Mouse (Mus musculus): ENCODE results near the gene Slx4ip. TPM values are rescaled to one million over a fixed set of nuclear protein-coding genes. Genes with fewer than 3 reads are reported as not detected.

Gene Slx4ip
- polyA plus RNA-seq, 1 experiment from 2014 or later: 4.3 TPM

DNA sequence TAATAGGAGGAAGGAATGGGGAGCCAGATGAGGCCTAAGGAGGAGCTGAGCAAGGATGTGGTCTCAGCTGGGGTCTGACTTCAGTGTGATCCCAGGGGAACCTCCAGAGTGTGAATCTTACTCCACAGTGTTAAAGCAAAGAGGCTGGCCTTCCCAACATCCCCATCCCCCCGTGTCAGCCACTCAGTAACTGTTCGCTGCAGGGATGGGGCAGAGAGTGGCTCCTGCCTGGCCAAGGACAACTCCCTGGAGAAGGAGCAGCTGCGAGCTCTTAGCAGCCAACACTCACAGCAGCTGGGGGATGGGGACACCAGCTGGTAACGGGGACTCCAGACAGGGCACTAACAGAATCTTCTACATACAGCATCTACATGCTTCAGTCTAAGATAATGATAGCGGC is 210.1 kb downstream of the Slx4ip start:
- Histone ChIP-seq H3K27me3 (ENCODE audit: insufficient read depth, low read length) (no peaks in the 10 kb centered on the region), H3K9me3 (replicated peaks; ENCODE audit: low read length) (no peaks in the 10 kb centered on the region), H3K4me3 (replicated peaks; ENCODE audit: low read depth, low read length) (no peak overlapping the region), H3K4me2 (ENCODE audit: low read length) (no peak overlapping the region), H3K9ac (ENCODE audit: low read depth, low read length) (no peak overlapping the region), H3K4me1 (replicated peaks; ENCODE audit: insufficient read depth, low read length) (peaks cover 28% of the 10 kb centered on the region; the same call in 1 of the 2 replicates), H3K36me3 (ENCODE audit: insufficient read depth, low read length) (peaks cover 34% of the 10 kb centered on the region), H3K27ac (no peak overlapping the region)
- 43% methylated on average over 5 of the region's 5 CpGs for WGBS
- no peak for DNase-seq (ENCODE audit: low spot score)
- 0 out of 2 replicates have a peak, but pooled peaks have one; percentile 4 for TF ChIP-seq CTCF (IDR thresholded peaks at IDR 0.05; ENCODE audit: low read depth)
- ATAC-seq (replicated peaks; ENCODE audit: low FRiP score, low read depth): no peak

GRCm38 (mm10) chr2:137107203-137107602 is 216.2 kb downstream of the Slx4ip start:
- no peak for ATAC-seq (replicated peaks; ENCODE audit: low FRiP score, low read depth)
- DNase-seq (ENCODE audit: low spot score): no peak
- no peak overlapping the region for H3K4me3 ChIP-seq (replicated peaks; ENCODE audit: low read depth, low read length)
- H3K27me3 ChIP-seq (ENCODE audit: insufficient read depth, low read length): no peaks in the 10 kb centered on the region
- no peaks in the 10 kb centered on the region for H3K9me3 ChIP-seq (replicated peaks; ENCODE audit: low read length)
- WGBS: 65% methylated on average over 4 of the region's 4 CpGs
- TF ChIP-seq CTCF (IDR thresholded peaks at IDR 0.05; ENCODE audit: low read depth): no peak
- no peak overlapping the region for H3K27ac ChIP-seq
- H3K4me2 ChIP-seq (ENCODE audit: low read length): no peak overlapping the region
- H3K36me3 ChIP-seq (ENCODE audit: insufficient read depth, low read length): peaks cover 24% of the 10 kb centered on the region
- no peak overlapping the region for H3K9ac ChIP-seq (ENCODE audit: low read depth, low read length)
- H3K4me1 ChIP-seq (replicated peaks; ENCODE audit: insufficient read depth, low read length): peaks cover 32% of the 10 kb centered on the region

DNA sequence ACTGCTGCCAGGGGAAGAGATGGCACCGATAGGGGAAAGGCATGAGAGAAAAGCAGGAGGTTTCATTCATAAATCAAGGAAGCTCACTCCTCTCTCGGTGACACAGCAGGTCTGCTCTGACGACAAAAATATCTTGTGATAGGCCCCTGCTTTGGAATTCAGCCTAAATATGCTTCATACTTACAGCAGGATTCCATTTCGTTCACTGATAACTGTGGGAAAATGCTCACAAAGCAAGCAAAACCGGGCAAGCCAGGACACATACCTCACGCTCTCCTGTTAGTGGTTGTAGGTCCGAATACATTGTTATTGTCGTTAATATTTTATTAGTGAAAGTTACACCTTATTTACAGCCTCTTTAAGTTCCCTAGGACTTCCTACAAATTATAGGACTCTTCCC is 216.9 kb downstream of the Slx4ip start:
- H3K9ac ChIP-seq (ENCODE audit: low read depth, low read length): no peak overlapping the region
- ATAC-seq (replicated peaks; ENCODE audit: low FRiP score, low read depth): no peak
- no peaks in the 10 kb centered on the region for H3K9me3 ChIP-seq (replicated peaks; ENCODE audit: low read length)
- peaks cover 32% of the 10 kb centered on the region for H3K4me1 ChIP-seq (replicated peaks; ENCODE audit: insufficient read depth, low read length)
- 46% methylated on average over 8 of the region's 8 CpGs for WGBS
- no peak for DNase-seq (ENCODE audit: low spot score)
- no peak for TF ChIP-seq CTCF (IDR thresholded peaks at IDR 0.05; ENCODE audit: low read depth)
- no peak overlapping the region for H3K27ac ChIP-seq
- peaks cover 20% of the 10 kb centered on the region for H3K36me3 ChIP-seq (ENCODE audit: insufficient read depth, low read length)
- H3K4me2 ChIP-seq (ENCODE audit: low read length): peak overlapping the region; percentile 40
- H3K27me3 ChIP-seq (ENCODE audit: insufficient read depth, low read length): no peaks in the 10 kb centered on the region
- H3K4me3 ChIP-seq (replicated peaks; ENCODE audit: low read depth, low read length): no peak overlapping the region

DNA sequence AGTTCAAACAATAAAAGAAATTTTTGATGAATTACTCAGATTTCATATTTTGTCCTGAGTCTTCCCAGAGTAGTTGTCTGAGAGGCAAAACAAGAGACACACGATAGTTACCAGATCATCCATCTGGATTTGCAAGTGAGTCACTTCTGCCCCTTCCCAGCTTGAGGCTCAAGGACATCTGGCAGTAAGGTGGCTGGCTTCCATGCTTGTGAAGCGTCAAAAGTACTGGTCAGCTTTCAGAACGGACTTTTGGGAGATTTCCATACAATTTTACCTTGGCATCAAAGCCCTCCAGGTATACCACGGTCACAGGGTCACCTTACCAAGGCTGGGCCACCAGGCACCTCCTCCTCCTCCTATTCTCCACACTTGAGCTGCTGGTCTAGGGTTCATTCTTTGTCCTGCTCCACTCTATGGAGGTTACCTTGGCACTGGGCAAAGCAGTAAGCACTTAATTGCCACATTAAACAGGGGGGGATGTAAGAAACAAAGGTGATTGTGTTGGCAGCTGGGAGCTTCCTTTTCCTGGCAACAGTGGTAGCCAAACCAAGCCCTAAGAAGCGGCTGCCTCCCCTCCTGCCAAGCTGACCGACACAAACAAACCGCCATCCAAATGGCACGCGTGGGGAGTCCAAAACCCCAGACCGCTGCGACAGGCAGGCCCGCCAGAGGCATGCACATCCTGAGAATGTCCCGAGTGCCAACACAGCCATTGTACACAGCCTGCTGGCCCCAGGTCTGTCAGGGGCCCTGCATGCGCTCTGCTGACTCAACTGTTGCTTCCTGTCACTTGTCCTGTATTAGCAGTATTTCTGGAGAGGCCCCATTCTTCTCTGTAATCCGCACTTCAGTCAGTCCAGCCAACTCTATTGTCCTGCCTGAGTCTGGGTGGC is 218.5 kb downstream of the Slx4ip start:
- no peak overlapping the region for H3K9ac ChIP-seq (ENCODE audit: low read depth, low read length)
- peak overlapping the region; percentile 76 for H3K27ac ChIP-seq
- no peaks in the 10 kb centered on the region for H3K27me3 ChIP-seq (ENCODE audit: insufficient read depth, low read length)
- peaks cover 37% of the 10 kb centered on the region for H3K4me1 ChIP-seq (replicated peaks; ENCODE audit: insufficient read depth, low read length)
- no peaks in the 10 kb centered on the region for H3K9me3 ChIP-seq (replicated peaks; ENCODE audit: low read length)
- no peak for DNase-seq (ENCODE audit: low spot score)
- TF ChIP-seq CTCF (IDR thresholded peaks at IDR 0.05; ENCODE audit: low read depth): no peak
- peaks cover 11% of the 10 kb centered on the region for H3K36me3 ChIP-seq (ENCODE audit: insufficient read depth, low read length)
- ATAC-seq (replicated peaks; ENCODE audit: low FRiP score, low read depth): no peak
- H3K4me3 ChIP-seq (replicated peaks; ENCODE audit: low read depth, low read length): no peak overlapping the region
- 31% methylated on average over 15 of the region's 15 CpGs for WGBS
- peak overlapping the region; percentile 46 for H3K4me2 ChIP-seq (ENCODE audit: low read length)

- no peaks in the 10 kb centered on the region for H3K27me3 ChIP-seq (ENCODE audit: insufficient read depth, low read length)
- DNase-seq (ENCODE audit: low spot score) (peak; percentile 56), ATAC-seq (replicated peaks; ENCODE audit: low FRiP score, low read depth) (peak; percentile 45)
- no peaks in the 10 kb centered on the region for H3K9me3 ChIP-seq (replicated peaks; ENCODE audit: low read length)
- H3K4me2 ChIP-seq (ENCODE audit: low read length): peak overlapping the region; percentile 46
- H3K4me3 ChIP-seq (replicated peaks; ENCODE audit: low read depth, low read length): 0 out of 2 replicates have a peak overlapping the region, but pooled peaks have one; percentile 6
- peaks cover 37% of the 10 kb centered on the region for H3K4me1 ChIP-seq (replicated peaks; ENCODE audit: insufficient read depth, low read length)
- H3K27ac ChIP-seq: peak overlapping the region; percentile 76
- peak; percentile 60 for TF ChIP-seq CTCF (IDR thresholded peaks at IDR 0.05; ENCODE audit: low read depth)
- WGBS: 39% methylated on average over 4 of the region's 4 CpGs
- H3K9ac ChIP-seq (ENCODE audit: low read depth, low read length): 0 out of 2 replicates have a peak overlapping the region, but pooled peaks have one; percentile 13
- peaks cover 4% of the 10 kb centered on the region; the same call in 1 of the 2 replicates for H3K36me3 ChIP-seq (ENCODE audit: insufficient read depth, low read length)
Observed at GRCm38 (mm10) chr2:137110214-137110898, 219.3 kb downstream of the Slx4ip start.

Data from kidney, postnatal 0 days (tissue).